Mouse (Mus musculus): ENCODE data around the gene Mdm4. TPM values are rescaled to one million over a fixed set of nuclear protein-coding genes. Genes with fewer than 3 reads are reported as not detected.

The Mdm4 gene
- total and polyA plus RNA-seq, 2 experiments from 2014 or later = 13.4 to 42.2 TPM

- WGBS = 79% methylated on average over 6 of the region's 6 CpGs
- Histone ChIP-seq H3K4me2 (ENCODE audit: low read depth, low read length) (no peak overlapping the region), H3K9me3 (replicated peaks; ENCODE audit: control insufficient read depth, low read length) (no peaks in the 10 kb centered on the region), H3K4me3 (ENCODE audit: low read depth, low read length) (no peak overlapping the region), H3K27ac (ENCODE audit: low read depth) (no peak overlapping the region), H3K9ac (replicated peaks; ENCODE audit: low read depth, low read length) (no peak overlapping the region), H3K27me3 (ENCODE audit: control insufficient read depth, insufficient read depth, low read length) (no peaks in the 10 kb centered on the region), H3K36me3 (replicated peaks; ENCODE audit: control insufficient read depth, insufficient read depth, low read length) (peaks cover 36% of the 10 kb centered on the region), H3K4me1 (ENCODE audit: control insufficient read depth, insufficient read depth) (no peaks in the 10 kb centered on the region)
- no peak for DNase-seq (ENCODE audit: low spot score)
- ATAC-seq (ENCODE audit: insufficient read depth, low read depth) = no peak
- TF ChIP-seq EP300 (IDR thresholded peaks at IDR 0.05; ENCODE audit: low read depth) = no peak
- no peak for TF ChIP-seq CTCF (IDR thresholded peaks at IDR 0.05; ENCODE audit: low read depth)
Measured at GRCm38 (mm10) chr1:132981232-132981631, 49.1 kb downstream of the Mdm4 start.

- ATAC-seq (ENCODE audit: insufficient read depth, low read depth) (no peak), DNase-seq (ENCODE audit: low spot score) (no peak)
- Histone ChIP-seq H3K4me1 (ENCODE audit: control insufficient read depth, insufficient read depth) (no peaks in the 10 kb centered on the region), H3K27me3 (ENCODE audit: control insufficient read depth, insufficient read depth, low read length) (no peaks in the 10 kb centered on the region), H3K27ac (ENCODE audit: low read depth) (no peak overlapping the region), H3K4me3 (ENCODE audit: low read depth, low read length) (no peak overlapping the region), H3K4me2 (ENCODE audit: low read depth, low read length) (no peak overlapping the region), H3K9me3 (replicated peaks; ENCODE audit: control insufficient read depth, low read length) (no peaks in the 10 kb centered on the region), H3K36me3 (replicated peaks; ENCODE audit: control insufficient read depth, insufficient read depth, low read length) (peaks cover 15% of the 10 kb centered on the region), H3K9ac (replicated peaks; ENCODE audit: low read depth, low read length) (no peak overlapping the region)
- no peak for TF ChIP-seq CTCF (IDR thresholded peaks at IDR 0.05; ENCODE audit: low read depth)
- no peak for TF ChIP-seq EP300 (IDR thresholded peaks at IDR 0.05; ENCODE audit: low read depth)
- 36% methylated on average over 1 of the region's 1 CpGs for WGBS
Measured at GRCm38 (mm10) chr1:132977402-132977801, 53.0 kb downstream of the Mdm4 start.

- Histone ChIP-seq H3K9ac (replicated peaks; ENCODE audit: low read depth, low read length) (no peak overlapping the region), H3K4me3 (ENCODE audit: low read depth, low read length) (no peak overlapping the region), H3K4me2 (ENCODE audit: low read depth, low read length) (no peak overlapping the region), H3K9me3 (replicated peaks; ENCODE audit: control insufficient read depth, low read length) (0 out of 2 replicates have a peak, but pooled peaks cover 10% of the 10 kb centered on the region), H3K27me3 (ENCODE audit: control insufficient read depth, insufficient read depth, low read length) (no peaks in the 10 kb centered on the region), H3K36me3 (replicated peaks; ENCODE audit: control insufficient read depth, insufficient read depth, low read length) (no peaks in the 10 kb centered on the region), H3K4me1 (ENCODE audit: control insufficient read depth, insufficient read depth) (no peaks in the 10 kb centered on the region), H3K27ac (ENCODE audit: low read depth) (no peak overlapping the region)
- DNase-seq (ENCODE audit: low spot score) (no peak), ATAC-seq (ENCODE audit: insufficient read depth, low read depth) (no peak)
- TF ChIP-seq CTCF (IDR thresholded peaks at IDR 0.05; ENCODE audit: low read depth) = peak; percentile 65
- no peak for TF ChIP-seq EP300 (IDR thresholded peaks at IDR 0.05; ENCODE audit: low read depth)
- 23% methylated on average over 6 of the region's 6 CpGs for WGBS
Measured at GRCm38 (mm10) chr1:132968659-132969058, 61.7 kb downstream of the Mdm4 start.

GRCm38 (mm10) chr1:132964691-132965090, 65.7 kb downstream of the Mdm4 start:
- Histone ChIP-seq H3K27me3 (ENCODE audit: control insufficient read depth, insufficient read depth, low read length) (no peaks in the 10 kb centered on the region), H3K9me3 (replicated peaks; ENCODE audit: control insufficient read depth, low read length) (no peaks in the 10 kb centered on the region), H3K36me3 (replicated peaks; ENCODE audit: control insufficient read depth, insufficient read depth, low read length) (no peaks in the 10 kb centered on the region), H3K4me1 (ENCODE audit: control insufficient read depth, insufficient read depth) (no peaks in the 10 kb centered on the region), H3K27ac (ENCODE audit: low read depth) (no peak overlapping the region), H3K4me3 (ENCODE audit: low read depth, low read length) (no peak overlapping the region), H3K4me2 (ENCODE audit: low read depth, low read length) (no peak overlapping the region), H3K9ac (replicated peaks; ENCODE audit: low read depth, low read length) (no peak overlapping the region)
- DNase-seq (ENCODE audit: low spot score) (no peak), ATAC-seq (ENCODE audit: insufficient read depth, low read depth) (no peak)
- 25% methylated on average over 4 of the region's 4 CpGs for WGBS
- TF ChIP-seq CTCF (IDR thresholded peaks at IDR 0.05; ENCODE audit: low read depth) (no peak), EP300 (IDR thresholded peaks at IDR 0.05; ENCODE audit: low read depth) (no peak)

- Histone ChIP-seq H3K36me3 (replicated peaks; ENCODE audit: control insufficient read depth, insufficient read depth, low read length) (no peaks in the 10 kb centered on the region), H3K27me3 (ENCODE audit: control insufficient read depth, insufficient read depth, low read length) (no peaks in the 10 kb centered on the region), H3K4me1 (ENCODE audit: control insufficient read depth, insufficient read depth) (no peaks in the 10 kb centered on the region), H3K9ac (replicated peaks; ENCODE audit: low read depth, low read length) (no peak overlapping the region), H3K4me3 (ENCODE audit: low read depth, low read length) (no peak overlapping the region), H3K27ac (ENCODE audit: low read depth) (no peak overlapping the region), H3K4me2 (ENCODE audit: low read depth, low read length) (no peak overlapping the region), H3K9me3 (replicated peaks; ENCODE audit: control insufficient read depth, low read length) (no peaks in the 10 kb centered on the region)
- ATAC-seq (ENCODE audit: insufficient read depth, low read depth) (no peak), DNase-seq (ENCODE audit: low spot score) (no peak)
- no peak for TF ChIP-seq EP300 (IDR thresholded peaks at IDR 0.05; ENCODE audit: low read depth)
- TF ChIP-seq CTCF (IDR thresholded peaks at IDR 0.05; ENCODE audit: low read depth) = no peak
- WGBS = 78% methylated on average over 2 of the region's 2 CpGs
Measured at GRCm38 (mm10) chr1:132964106-132964505, 66.3 kb downstream of the Mdm4 start.

- 82% methylated on average over 3 of the region's 3 CpGs for WGBS
- Histone ChIP-seq H3K4me3 (ENCODE audit: low read depth, low read length) (no peak overlapping the region), H3K36me3 (replicated peaks; ENCODE audit: control insufficient read depth, insufficient read depth, low read length) (no peaks in the 10 kb centered on the region), H3K9me3 (replicated peaks; ENCODE audit: control insufficient read depth, low read length) (no peaks in the 10 kb centered on the region), H3K9ac (replicated peaks; ENCODE audit: low read depth, low read length) (no peak overlapping the region), H3K27ac (ENCODE audit: low read depth) (no peak overlapping the region), H3K27me3 (ENCODE audit: control insufficient read depth, insufficient read depth, low read length) (no peaks in the 10 kb centered on the region), H3K4me2 (ENCODE audit: low read depth, low read length) (no peak overlapping the region), H3K4me1 (ENCODE audit: control insufficient read depth, insufficient read depth) (no peaks in the 10 kb centered on the region)
- TF ChIP-seq EP300 (IDR thresholded peaks at IDR 0.05; ENCODE audit: low read depth) (no peak), CTCF (IDR thresholded peaks at IDR 0.05; ENCODE audit: low read depth) (no peak)
- no peak for ATAC-seq (ENCODE audit: insufficient read depth, low read depth)
- no peak for DNase-seq (ENCODE audit: low spot score)
Measured at GRCm38 (mm10) chr1:132961751-132962150, 68.6 kb downstream of the Mdm4 start.
